7 mouse cellular contexts compared by ENCODE assay signal in the genomic region with DNA sequence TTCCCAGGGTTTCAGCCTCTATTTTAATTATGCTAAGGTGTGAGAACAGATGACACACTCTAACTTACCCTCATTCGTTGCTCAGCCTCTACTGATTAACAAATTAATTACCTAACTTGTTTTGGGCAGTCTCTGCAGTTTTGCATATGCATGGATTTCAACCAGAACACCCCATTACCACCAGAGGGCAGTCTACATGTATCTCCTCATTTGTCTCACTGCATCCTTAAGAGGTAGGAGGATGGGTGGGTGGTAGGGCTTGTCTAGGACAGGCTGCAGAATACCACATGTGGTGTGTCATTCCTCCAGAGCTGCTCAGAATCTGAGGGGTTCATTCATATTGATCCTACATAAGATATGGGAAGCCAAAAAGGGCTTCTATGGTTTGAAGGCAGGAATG. TPM values are rescaled to one million over a fixed set of nuclear protein-coding genes. Genes with fewer than 3 reads are reported as not detected.
A peak's percentile ranks its signal among the peaks of the same experiment; 100 is the strongest.
DNase-seq lines count a peak whose midpoint lies in the region; ATAC-seq and TF ChIP-seq lines count a peak whose summit lies in the region.

No protein-coding gene starts in this region.

- ATAC-seq in granulocyte monocyte progenitor cell, adult 5-6 weeks (replicated peaks; ENCODE audit: poor library complexity, severe bottlenecking), result peak; percentile 44; the same call in 1 of the 2 replicates
- peak; percentile 52 for ATAC-seq in megakaryocyte, adult 5-6 weeks (ENCODE audit: poor library complexity, severe bottlenecking)

- no peaks in the 10 kb centered on the region for H3K9me3 ChIP-seq in E14TG2a.4 (ENCODE audit: low read length)

- peak; percentile 55 for DNase-seq in layer of hippocampus, adult 11-12 months (ENCODE audit: low spot score)
- no peak for DNase-seq in layer of hippocampus, postnatal 36 days
- DNase-seq in R1 (ENCODE audit: low read depth, low spot score), result peak; percentile 81
- DNase-seq in right cerebral cortex, postnatal 25 days, result no peak

- peaks cover 6% of the 10 kb centered on the region; the same call in 1 of the 2 replicates for H3K36me3 ChIP-seq in E14TG2a.4 (ENCODE audit: insufficient read depth, low read length)

- no peak overlapping the region for H3K4me3 ChIP-seq in E14TG2a.4 (replicated peaks; ENCODE audit: low read length)

- no peaks in the 10 kb centered on the region for H3K27me3 ChIP-seq in E14TG2a.4 (ENCODE audit: insufficient read depth, low read length)

- peaks cover 17% of the 10 kb centered on the region for H3K4me1 ChIP-seq in E14TG2a.4 (replicated peaks; ENCODE audit: low read depth, low read length)

- peak; percentile 82 for TF ChIP-seq CTCF in E14TG2a.4 (conservative IDR thresholded peaks at IDR 0.05; ENCODE audit: low read length)

RNA-seq across cellular contexts. Expression of a gene that starts 31.7 kb away (rescaled TPM):
- 1 to 10 TPM; 1.3 to 1.9 TPM for total RNA-seq in layer of hippocampus, postnatal 36 days (2021)
- total RNA-seq in granulocyte monocyte progenitor cell, adult 5-6 weeks (2014; fragmentation: Nextera tagmentation), result 10.7 and 16.7 TPM in 2 replicates
- 11.6 and 11.7 TPM in 2 replicates for total RNA-seq in granulocyte monocyte progenitor cell, adult 5-6 weeks (2017)
- 35.4 and 36.6 TPM in 2 replicates for total RNA-seq in megakaryocyte, adult 5-6 weeks (2015)
- total RNA-seq in megakaryocyte, adult 5-6 weeks (2017), result 41.9 and 42.4 TPM in 2 replicates

Comparison
In these comparisons a context has a peak if more than half of its experiments do, and no peak if none do; other contexts are left out.
1. DNase-seq: peak in layer of hippocampus, adult 11-12 months (single experiment) and R1 (single experiment); none in layer of hippocampus, postnatal 36 days (0 of 2) and right cerebral cortex, postnatal 25 days (single experiment).
2. RNA of a gene that starts 31.7 kb away (total RNA-seq): 35.4 to 42.4 TPM in megakaryocyte, adult 5-6 weeks and 10.7 to 16.7 TPM in granulocyte monocyte progenitor cell, adult 5-6 weeks; 1.3 to 1.9 TPM in layer of hippocampus, postnatal 36 days; every median in the first group is over 4 times any median in the second.